Mouse (Mus musculus): Measurements from ENCODE around the gene Sprtn. TPM values are rescaled to one million over a fixed set of nuclear protein-coding genes. Genes with fewer than 3 reads are reported as not detected.

Sprtn gene
- polyA plus RNA-seq, 1 experiment from 2014 or later, result 17.8 TPM

DNA sequence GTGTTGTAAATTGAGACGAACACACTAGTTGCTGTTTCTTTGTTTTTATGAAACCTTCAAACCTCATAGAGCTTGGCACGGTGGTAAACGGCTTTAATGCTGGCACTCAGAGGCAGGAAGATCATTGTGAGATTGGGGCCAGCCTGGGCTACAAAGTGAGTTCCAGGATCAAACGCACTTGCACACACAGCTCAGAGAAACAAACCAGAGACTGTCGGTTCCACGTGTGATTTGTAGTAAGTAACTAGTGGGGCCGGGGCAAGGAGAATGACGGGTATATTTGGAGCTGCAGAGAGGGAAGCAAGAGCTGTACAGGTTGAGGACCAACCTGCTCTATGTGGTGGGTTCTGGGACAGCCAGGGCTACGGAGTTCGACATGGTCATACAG is 52.4 kb downstream of the Sprtn start:
- ATAC-seq (ENCODE audit: low FRiP score, low read depth), result no peak

DNA sequence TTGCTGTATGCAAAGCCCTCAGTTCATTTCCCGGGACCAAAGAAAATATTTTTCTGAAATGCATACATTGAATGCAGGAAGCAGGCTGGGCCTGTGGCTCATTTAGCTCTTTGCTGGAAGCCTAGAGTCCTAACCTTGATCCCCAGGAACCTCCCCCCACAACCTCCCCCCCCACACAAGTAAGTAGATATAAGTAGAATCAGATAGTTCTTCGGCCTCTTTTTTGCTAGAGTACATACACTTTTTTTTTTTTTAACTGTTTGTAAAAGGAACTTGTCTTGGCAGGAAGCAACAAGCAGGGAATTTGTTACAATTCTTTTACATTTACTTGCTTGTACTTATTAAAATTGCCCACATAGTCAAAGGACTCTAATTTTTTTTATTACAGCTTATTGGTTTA is 53.2 kb downstream of the Sprtn start:
- peak overlapping the region; percentile 78 for H3K4me3 ChIP-seq
- peaks cover 26% of the 10 kb centered on the region for H3K4me1 ChIP-seq
- 80% methylated on average over 2 of the region's 2 CpGs for WGBS
- ATAC-seq (ENCODE audit: low FRiP score, low read depth), result no peak
- H3K4me2 ChIP-seq (replicated peaks), result peak overlapping the region; percentile 84
- H3K9me3 ChIP-seq, result no peaks in the 10 kb centered on the region
- H3K36me3 ChIP-seq, result no peaks in the 10 kb centered on the region
- peak overlapping the region; percentile 79; the same call in 1 of the 2 replicates for H3K9ac ChIP-seq (replicated peaks)
- no peaks in the 10 kb centered on the region for H3K27me3 ChIP-seq
- no peak overlapping the region for H3K27ac ChIP-seq (replicated peaks)

More for the DNA sequence above, 52.4 kb downstream of the Sprtn start:
- WGBS, result 39% methylated on average over 10 of the region's 10 CpGs
- Histone ChIP-seq H3K36me3 (no peaks in the 10 kb centered on the region; the same call in 1 of the 2 replicates), H3K4me3 (peak overlapping the region; percentile 78), H3K9me3 (no peaks in the 10 kb centered on the region), H3K27me3 (no peaks in the 10 kb centered on the region), H3K4me1 (peaks cover 34% of the 10 kb centered on the region), H3K4me2 (replicated peaks) (peak overlapping the region; percentile 84), H3K9ac (replicated peaks) (peak overlapping the region; percentile 79), H3K27ac (replicated peaks) (peak overlapping the region; percentile 98)

DNA sequence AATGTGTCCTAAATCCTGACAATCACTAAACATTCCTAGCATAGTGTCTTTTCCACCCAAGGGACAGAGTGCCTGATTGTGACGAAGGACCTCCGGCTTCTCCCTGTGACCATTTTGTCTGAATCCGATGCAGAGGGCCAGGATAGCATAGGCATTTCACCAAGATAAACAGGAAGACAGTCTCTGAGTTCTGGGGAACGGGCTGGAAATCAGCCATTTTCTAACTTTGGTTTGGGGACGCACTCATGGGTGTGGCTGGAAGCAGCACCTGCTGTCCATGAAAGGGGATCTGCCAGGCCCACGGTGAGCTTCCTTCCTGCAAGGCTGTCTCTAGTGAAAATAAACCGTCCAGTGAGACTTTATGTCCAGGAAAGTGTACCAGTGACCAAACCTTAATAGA is 55.5 kb downstream of the Sprtn start:
- 92% methylated on average over 7 of the region's 7 CpGs for WGBS
- H3K4me3 ChIP-seq, result no peak overlapping the region
- peaks cover 12% of the 10 kb centered on the region for H3K4me1 ChIP-seq
- H3K4me2 ChIP-seq (replicated peaks), result no peak overlapping the region
- ATAC-seq (ENCODE audit: low FRiP score, low read depth), result no peak
- H3K36me3 ChIP-seq, result no peaks in the 10 kb centered on the region
- H3K9ac ChIP-seq (replicated peaks), result no peak overlapping the region
- H3K27ac ChIP-seq (replicated peaks), result no peak overlapping the region
- no peaks in the 10 kb centered on the region for H3K27me3 ChIP-seq
- H3K9me3 ChIP-seq, result no peaks in the 10 kb centered on the region

GRCm38 (mm10) chr8:124954572-124955082 is 56.9 kb downstream of the Sprtn start:
- Histone ChIP-seq H3K27me3 (no peaks in the 10 kb centered on the region), H3K9ac (replicated peaks) (no peak overlapping the region), H3K4me3 (no peak overlapping the region), H3K27ac (replicated peaks) (no peak overlapping the region), H3K9me3 (no peaks in the 10 kb centered on the region), H3K4me2 (replicated peaks) (no peak overlapping the region), H3K36me3 (no peaks in the 10 kb centered on the region), H3K4me1 (peaks cover 15% of the 10 kb centered on the region)
- ATAC-seq (ENCODE audit: low FRiP score, low read depth), result no peak
- WGBS, result 79% methylated on average over 8 of the region's 8 CpGs

Other genes starting within 250 kb of the Sprtn start
- 22.3 and 23.5 TPM in 2 replicates for gene 2310022B05Rik, start 234.5 kb upstream of the Sprtn start, polyA plus RNA-seq (2016; fragmentation: Nextera tagmentation; extraction: Ambion mirVana)
- gene Ttc13, start 175.9 kb upstream of the Sprtn start, polyA plus RNA-seq (2016; fragmentation: Nextera tagmentation; extraction: Ambion mirVana), result 66.6 and 67.8 TPM in 2 replicates
- 36.2 and 38.3 TPM in 2 replicates for gene Arv1, start 175.7 kb upstream of the Sprtn start, polyA plus RNA-seq (2016; fragmentation: Nextera tagmentation; extraction: Ambion mirVana)
- gene Fam89a, start 146.1 kb upstream of the Sprtn start, polyA plus RNA-seq (2016; fragmentation: Nextera tagmentation; extraction: Ambion mirVana), result 0.63 and 1.1 TPM in 2 replicates
- gene Trim67, start 104.8 kb upstream of the Sprtn start, polyA plus RNA-seq (2016; fragmentation: Nextera tagmentation; extraction: Ambion mirVana), result 7.4 and 9.4 TPM in 2 replicates
- gene Gnpat, start 34.9 kb upstream of the Sprtn start, polyA plus RNA-seq (2016; fragmentation: Nextera tagmentation; extraction: Ambion mirVana), result 126 and 130 TPM in 2 replicates
- 45.4 and 47.4 TPM in 2 replicates for gene 2810004N23Rik, start 34.8 kb upstream of the Sprtn start, polyA plus RNA-seq (2016; fragmentation: Nextera tagmentation; extraction: Ambion mirVana)
- 15.4 and 18.1 TPM in 2 replicates for gene Exoc8, start 181 bp upstream of the Sprtn start, polyA plus RNA-seq (2016; fragmentation: Nextera tagmentation; extraction: Ambion mirVana)
- gene Egln1, start 51.4 kb downstream of the Sprtn start, polyA plus RNA-seq (2016; fragmentation: Nextera tagmentation; extraction: Ambion mirVana), result 17.3 and 17.8 TPM in 2 replicates
- gene Tsnax, start 115.1 kb downstream of the Sprtn start, polyA plus RNA-seq (2016; fragmentation: Nextera tagmentation; extraction: Ambion mirVana), result 146 and 154 TPM in 2 replicates
- 1.6 and 2.3 TPM in 2 replicates for gene Disc1, start 156.3 kb downstream of the Sprtn start, polyA plus RNA-seq (2016; fragmentation: Nextera tagmentation; extraction: Ambion mirVana)

Data from midbrain, embryonic 12.5 days (tissue).